Mouse (Mus musculus) cerebellum, postnatal 25 days (tissue): ENCODE results near the gene Btc.

ENCODE experiments used
- DNase-seq, 2 experiments: peaks; one replicate each; pipeline ENCODE4 v3.0.0; 2021; ENCODE audit warnings: mixed read lengths in 2 of 2

Btc gene

GRCm38 (mm10) chr5:91313971-91314370, 88.8 kb downstream of the Btc start:
- no peak for DNase-seq

DNA sequence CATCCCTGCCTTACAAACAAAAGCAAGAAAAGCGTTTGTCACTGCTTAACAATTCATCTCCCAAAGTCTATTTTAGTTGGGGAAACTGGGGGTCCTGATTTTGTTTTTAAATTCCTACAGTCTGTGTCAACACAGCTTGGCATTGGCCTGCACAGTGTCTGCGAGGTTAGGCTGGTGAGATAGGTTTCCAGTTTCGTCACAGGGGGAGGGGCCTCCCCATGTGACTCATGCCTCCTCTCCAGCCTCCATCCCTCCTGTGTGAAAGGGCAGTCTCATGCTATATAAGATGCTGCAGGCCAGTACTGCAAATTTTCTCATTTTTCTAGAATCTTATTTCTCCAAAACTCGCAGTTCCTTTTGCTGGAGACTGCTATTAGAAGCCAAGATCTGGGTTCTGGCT, 91.0 kb downstream of the Btc start:
- no peak for DNase-seq

DNA sequence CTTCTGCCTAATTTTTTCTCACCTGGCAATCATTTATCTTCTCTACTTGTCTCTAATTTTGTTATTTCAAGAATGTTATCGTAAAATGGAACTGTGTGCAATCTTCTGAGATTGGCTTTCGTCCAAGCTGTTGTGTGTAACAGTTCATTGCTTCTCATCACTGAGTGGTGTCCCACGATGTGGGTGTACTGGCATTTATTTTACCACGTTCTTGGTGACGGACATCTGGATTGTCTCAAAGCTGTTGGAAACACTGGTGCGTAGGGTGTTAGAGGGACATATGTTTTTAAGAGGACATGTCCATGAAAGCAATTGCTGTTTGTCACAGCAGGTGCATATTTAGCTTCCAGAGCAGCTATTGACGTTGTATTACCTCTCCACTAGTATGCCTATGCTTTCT, 94.2 kb downstream of the Btc start:
- DNase-seq = no peak

DNA sequence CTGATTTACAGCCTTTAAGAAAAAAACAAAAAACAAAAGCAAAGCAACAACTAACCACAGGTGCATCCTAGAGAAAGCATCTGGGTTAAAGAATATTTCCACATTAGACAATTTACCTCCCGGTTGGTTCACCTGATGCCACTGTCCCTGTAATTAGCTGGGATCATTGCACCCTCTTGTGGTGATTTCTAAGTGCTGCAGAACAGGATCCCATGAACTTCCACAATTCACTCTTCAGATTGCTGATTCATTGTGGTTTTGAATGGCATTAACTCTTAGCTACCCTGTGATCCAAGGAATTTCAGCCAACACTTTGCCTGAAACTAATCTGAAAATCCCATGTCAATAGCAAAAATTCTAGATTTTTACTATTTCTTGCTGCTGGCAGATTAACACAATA, 94.9 kb downstream of the Btc start:
- peak; percentile 24 to 61 for DNase-seq
